Mouse (Mus musculus) right cerebral cortex, postnatal 10 days (tissue): Measurements from ENCODE around the gene Miox.
A peak's percentile ranks its signal among the peaks of the same experiment; 100 is the strongest.

Experiments used
- DNase-seq, 2 experiments: peaks; one replicate each; pipeline ENCODE4 v3.0.0; 2021; ENCODE audit warnings: low spot score in 2 of 2

Miox gene

DNA sequence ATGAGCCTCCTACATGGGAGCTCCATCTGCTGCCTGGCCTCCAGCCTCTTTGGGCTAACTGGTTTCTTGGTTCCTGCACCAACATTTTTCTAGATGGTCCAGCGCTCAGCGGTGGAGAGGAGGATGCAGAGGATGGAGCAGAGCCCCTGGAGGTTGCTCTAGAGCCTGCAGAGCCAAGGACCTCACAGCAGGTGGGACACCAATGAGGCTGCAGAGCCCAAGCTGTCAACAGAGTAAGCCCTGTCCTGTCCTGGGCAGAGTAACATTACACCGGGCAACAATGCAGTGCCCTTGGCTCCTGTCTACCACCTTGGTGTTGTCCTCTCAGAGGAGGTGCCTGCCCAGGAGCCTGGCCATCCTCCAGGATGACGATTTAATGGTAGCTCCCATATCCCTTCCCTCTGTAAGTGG is 30.9 kb downstream of the Miox start:
- DNase-seq, result no peak

GRCm38 (mm10) chr15:89372068-89372467 is 37.9 kb downstream of the Miox start:
- no peak for DNase-seq

GRCm38 (mm10) chr15:89372536-89372935 is 38.3 kb downstream of the Miox start:
- no peak for DNase-seq

- peak; percentile 88 to 90 for DNase-seq
Observed at GRCm38 (mm10) chr15:89373027-89373761, 39.0 kb downstream of the Miox start.

- DNase-seq, result peak; percentile 94 to 95
Observed at GRCm38 (mm10) chr15:89373762-89374248, 39.6 kb downstream of the Miox start, which contains the start of gene Sco2. Sco2 (minus strand) TSS chr15:89373846.

GRCm38 (mm10) chr15:89374340-89374739 is 40.1 kb downstream of the Miox start:
- no peak for DNase-seq

- no peak for DNase-seq
Observed at GRCm38 (mm10) chr15:89374801-89375534, 40.8 kb downstream of the Miox start.

DNA sequence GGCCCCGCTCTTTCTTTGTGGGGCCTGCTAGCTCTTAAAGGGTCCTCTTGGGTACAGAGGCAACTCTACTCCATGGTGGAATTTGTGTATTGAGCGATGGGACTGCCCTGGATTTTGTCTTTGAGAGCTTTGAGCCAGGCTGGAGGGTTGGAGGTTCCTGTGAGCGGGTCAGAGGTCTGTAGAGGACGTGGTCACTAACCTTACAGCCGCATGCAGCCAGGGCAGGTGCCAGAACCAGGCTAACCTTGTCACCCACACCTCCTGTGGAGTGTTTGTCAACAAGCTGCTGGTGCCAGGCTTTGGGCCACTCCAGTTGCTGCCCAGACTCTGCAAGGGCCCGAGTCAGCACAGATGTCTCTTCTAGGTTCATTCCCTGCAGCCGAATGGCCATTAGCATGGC is 41.8 kb downstream of the Miox start:
- no peak for DNase-seq

DNA sequence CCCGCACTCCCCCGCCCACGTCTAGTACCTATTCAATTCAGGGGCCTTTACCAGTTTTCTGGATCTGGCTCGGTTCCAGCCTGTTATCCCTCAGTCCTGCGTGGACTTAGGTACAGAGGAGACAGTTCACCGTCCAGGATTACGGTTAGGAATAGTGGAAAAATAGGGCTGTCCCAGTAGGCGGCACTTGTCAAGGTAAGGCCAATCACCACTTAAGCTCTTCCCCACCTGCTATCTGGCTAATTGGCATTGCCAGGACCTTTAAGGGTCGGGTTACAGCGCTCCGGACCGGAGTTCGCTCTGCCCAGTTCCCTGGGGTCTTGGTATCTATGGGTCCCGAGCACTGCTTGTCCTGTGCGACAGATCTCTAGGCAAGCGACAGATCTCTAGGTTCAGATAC is 42.8 kb downstream of the Miox start, which contains the start of gene Tymp:
TSS of gene Tymp (minus strand) at position 83 of the 400 bp plus-strand sequence.
- DNase-seq, result no peak

- DNase-seq, result no peak
Observed at GRCm38 (mm10) chr15:89377362-89377761, 43.2 kb downstream of the Miox start.

DNA sequence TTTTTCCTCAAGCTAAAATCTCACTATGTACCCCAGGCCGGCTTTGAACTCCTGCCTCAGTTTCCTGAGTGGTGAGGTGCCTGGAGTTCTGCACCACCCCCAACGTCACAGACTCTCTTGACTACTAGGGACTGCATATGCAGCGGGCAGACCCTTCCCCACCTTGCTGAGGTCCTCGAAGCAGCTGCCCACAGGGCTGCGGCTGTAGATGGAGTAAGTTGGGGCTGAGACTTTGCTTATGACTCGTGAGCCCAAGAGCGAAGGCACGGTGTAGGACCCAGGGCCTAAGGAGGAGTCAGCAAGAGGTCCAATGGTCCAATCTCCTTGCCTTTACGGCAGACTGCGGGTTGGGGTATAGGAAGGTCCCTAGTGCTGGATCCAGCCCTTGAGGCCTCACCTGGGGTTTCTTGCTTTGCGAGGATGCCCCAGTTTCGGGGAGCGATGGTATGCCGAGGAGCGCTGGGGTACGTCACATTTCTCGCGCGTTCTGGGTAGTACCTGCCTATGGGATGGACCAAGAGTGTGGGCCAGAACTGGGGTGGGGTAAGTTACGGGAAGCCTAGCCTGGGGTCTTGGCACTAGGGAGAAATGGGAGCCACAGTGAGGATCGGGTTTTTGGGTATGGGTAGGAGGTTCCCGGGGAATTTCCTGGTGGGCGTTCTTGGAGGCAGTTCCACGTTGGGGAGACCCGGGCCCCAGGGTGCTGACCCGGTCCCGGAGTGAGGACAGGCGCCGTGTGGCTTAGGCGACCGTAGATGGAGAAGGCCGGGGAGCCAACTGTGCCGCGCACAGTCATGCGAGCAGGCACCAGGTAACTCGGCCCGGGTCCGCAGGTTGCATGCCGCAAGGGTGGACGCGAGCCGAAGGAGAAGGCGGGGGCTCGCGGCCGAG is 44.0 kb downstream of the Miox start:
- DNase-seq, result no peak

- no peak for DNase-seq
Observed at GRCm38 (mm10) chr15:89378831-89379401, 44.7 kb downstream of the Miox start, which contains the start of gene Odf3b. Odf3b (minus strand) TSS chr15:89379282.

DNA sequence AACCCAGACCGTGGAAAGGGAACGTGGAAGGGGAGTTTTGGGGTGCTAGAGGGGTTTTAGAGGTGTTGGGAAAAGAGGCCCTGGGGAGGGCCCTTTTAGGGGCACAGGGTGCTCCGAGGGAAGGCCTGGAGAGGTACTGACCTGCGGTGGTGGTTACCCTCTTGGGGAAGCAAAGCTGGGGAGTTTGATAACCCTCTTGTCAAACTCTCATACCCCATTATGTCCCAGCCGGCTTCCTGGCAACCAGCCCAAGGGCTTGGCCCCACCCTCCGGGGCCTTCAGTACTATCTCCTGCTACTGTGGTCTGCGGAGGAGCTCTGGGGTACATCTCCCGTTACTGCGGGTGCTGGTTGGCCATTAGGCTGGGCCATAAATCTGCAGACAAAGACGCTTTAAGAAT is 45.2 kb downstream of the Miox start:
- DNase-seq, result no peak

DNA sequence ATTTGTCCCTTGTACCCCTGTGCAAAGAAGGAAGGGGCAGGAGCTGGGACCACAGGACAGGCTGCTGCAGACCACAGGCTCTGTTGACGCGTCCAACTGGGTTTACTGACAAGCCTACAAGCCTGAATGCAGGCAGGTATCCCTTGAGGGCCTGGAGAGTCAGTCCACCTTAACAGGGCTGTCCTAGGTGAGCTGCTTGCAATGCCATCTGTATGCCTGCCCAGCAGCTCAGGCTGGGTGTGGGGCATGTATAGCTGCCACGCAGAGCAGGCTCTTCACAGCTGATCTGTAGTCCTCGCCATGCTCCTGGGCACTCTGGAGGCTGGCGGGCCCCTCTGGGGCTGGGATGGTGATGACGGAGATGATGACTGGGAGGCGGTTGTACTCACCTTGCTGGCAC is 50.4 kb downstream of the Miox start, which contains the start of gene Klhdc7b:
TSS of gene Klhdc7b (plus strand) at position 301 of the 400 bp plus-strand sequence.
- DNase-seq, result no peak
